Mouse (Mus musculus) liver, adult 2 months (tissue): ENCODE results near the gene Abcg4.

Experiments used
- CTCF ChIP-seq: fragments of 200-500 bp; IDR thresholded peaks from 2 replicates; pipeline ENCODE4 v1.5.1; 2011; ENCODE audit warnings: low read depth, low read length, control low read depth
- POLR2A ChIP-seq: fragments of 200-500 bp; IDR thresholded peaks from 2 replicates; pipeline ENCODE4 v1.6.1; 2011; ENCODE audit warnings: low read length, control low read depth; ENCODE audit not compliant: insufficient read depth; ENCODE audit errors: extremely low read depth

GRCm38 (mm10) chr9:44243621-44244020 lies 44.8 kb downstream of the Abcg4 start:
- TF ChIP-seq CTCF (no peak), POLR2A (no peak)
